Mouse (Mus musculus): ENCODE data around the gene Rps4x.

Rps4x gene

DNA sequence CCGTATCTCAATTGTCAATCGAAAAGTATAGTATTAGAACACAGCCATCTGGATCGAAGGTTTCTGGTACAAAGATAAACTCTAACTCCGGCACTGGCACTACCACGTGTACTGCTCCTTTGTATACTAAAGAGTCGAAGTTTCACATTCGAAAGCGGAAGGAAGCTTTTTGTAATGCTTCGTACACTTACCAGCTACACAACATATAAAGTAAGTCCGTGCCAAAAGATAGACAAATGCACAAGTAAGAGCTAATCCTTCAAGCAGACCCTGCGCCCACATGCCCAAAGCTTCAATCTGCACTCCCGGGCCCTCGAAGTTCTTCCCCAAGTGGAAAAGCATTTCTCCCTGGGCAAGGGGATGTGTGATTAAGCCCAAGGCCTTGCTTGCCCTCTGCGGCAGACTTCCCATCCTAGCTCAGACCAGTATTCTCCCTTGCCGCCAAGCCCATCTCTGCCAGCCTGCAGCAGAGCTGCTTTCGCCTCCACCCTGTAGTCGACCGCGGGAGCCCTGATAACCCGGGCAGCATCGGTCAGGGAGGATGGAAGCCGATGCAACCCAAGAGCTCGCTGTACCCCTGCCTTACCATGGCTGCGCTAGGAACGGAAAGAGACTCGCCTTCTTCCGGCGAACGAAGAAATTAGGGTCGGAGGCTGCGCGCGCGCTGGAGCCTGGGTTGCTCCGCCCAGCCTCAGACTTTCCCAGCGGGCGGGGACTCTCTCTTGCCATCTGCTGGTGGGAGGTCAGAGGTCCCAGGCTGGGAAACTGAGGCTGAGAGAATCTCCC lies at the start of gene Rps4x:
Rps4x (minus strand) TSS at position 683 of the 786 bp plus-strand sequence.
- DNase-seq, result peak; percentile 73

DNA sequence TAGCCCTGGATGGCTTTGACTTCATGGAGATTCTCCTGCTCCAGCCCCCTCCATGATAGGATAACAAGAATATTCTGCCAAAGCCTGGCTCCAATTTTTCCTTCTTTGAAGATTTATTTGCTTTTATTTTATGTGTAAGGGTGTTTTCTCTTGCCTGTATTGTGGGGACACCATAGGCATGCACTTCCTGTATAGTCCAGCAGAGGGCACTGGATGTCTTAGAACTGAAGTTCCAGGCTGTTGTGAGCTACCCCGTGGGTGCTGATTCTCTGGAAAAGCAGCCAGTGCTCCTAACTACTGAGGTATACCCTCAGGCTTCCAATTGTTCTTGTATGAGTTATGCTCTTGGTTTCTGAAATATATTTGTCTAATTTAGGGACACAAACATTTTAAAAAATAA lies 29.9 kb upstream of the Rps4x start:
- DNase-seq, result peak; percentile 22

DNA sequence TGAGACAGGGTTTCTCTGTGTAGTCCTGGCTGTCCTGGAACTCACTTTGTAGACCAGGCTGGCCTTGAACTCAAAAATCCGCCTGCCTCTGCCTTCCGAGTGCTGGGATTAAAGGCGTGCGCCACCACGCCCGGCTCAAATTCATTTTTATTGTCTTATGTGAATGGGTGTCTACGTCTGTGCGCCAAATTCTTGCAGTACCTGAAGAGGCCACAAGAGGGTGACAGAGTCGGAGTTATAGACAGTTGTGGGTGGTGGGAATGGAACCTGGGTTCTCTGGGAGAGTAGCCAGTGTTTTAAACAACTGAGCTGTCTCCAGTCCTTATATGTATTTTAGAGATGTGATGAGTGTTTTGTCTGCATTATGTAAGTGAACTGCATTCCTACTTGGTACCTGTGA lies 26.2 kb upstream of the Rps4x start:
- peak; percentile 6 for DNase-seq

DNA sequence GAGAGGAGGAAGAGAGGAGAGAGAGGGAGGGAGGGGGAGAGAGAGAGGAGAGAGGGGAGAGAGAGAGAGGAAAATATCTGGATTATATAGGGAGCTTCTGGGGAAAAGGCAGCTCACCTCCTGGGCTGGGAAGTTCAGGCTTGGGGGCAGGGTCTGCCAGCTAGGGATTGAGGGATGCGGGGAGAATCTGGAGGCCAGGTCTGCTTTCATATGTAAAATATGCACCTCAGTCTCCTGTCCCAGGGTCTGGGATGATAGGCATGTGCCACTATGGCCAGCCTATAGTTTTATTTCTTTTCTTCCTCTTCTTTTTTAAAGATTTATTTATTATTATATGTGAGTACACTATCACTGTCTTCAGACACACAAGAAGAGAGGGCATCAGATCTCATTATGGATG lies 1.6 kb upstream of the Rps4x start:
- no peak for DNase-seq

DNA sequence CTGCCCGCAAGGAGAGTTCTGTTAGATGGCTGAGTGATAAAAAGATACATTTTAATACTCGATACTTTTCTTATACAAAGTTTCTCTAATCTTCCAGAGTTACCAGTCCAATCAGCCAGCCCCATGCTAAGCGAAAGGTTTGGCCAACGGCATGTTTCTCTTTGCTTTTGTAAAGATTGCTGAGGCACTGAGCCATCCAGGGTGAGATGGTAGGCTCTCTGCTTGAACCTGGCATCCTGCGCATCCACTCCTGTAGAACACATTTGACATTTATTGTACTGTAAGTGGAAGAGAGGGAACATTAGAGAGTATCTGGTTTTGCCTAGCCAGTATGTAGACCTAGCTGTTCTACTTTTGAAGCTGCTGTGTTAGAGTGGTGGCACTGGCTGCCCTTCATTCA lies 387 bp upstream of the Rps4x start:
- no peak for DNase-seq

DNA sequence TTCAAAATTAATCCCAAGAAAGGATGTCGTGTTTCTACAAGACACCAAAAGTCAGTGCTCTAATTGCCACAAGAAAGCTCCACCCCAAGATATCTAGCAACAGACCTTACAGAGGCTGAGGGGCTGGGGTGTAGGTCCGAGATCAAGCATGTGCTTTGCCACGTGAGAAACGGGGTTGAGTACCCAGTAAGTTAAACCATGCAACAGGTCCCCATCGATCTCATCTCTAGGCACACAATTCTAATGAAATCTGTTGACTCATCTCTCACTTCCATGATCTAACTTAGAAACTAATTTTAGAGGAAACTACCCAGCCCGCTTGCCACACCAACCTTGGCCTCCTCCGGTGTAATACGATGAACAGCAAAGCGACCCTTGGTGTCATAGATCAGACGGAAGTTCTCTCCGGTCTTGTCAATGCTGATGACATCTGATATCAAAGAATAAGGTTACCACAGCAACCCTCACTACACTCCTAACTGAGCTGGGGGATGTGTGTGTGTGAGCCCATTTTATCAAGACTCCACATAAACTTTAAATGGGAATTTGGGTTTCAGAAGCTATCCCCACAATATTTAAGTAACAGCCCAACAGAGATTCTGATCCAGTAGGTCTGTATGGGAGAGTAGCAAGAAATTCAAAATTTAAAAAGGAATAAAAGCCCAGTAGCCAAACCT lies 2.0 kb downstream of the Rps4x start:
- DNase-seq, result no peak

DNA sequence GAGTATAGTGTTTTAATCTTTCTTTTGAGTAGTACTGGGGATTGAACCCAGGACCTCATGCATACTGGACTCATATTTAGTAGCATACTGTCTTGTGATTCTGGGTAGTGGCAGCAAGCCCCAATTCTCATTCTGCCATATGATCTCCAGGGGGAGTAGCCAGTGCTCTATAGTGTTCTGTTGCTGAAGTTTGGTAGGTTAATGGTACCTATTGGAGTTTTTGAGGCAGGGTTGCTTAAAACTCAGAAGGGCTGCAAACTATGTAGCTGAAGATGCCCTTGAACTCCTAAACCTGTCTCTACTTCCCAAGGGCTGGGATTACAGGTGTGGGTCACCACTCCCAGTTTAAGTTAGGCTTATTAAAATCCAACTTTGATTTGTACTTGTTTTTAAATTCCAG lies 6.6 kb downstream of the Rps4x start:
- no peak for DNase-seq

DNA sequence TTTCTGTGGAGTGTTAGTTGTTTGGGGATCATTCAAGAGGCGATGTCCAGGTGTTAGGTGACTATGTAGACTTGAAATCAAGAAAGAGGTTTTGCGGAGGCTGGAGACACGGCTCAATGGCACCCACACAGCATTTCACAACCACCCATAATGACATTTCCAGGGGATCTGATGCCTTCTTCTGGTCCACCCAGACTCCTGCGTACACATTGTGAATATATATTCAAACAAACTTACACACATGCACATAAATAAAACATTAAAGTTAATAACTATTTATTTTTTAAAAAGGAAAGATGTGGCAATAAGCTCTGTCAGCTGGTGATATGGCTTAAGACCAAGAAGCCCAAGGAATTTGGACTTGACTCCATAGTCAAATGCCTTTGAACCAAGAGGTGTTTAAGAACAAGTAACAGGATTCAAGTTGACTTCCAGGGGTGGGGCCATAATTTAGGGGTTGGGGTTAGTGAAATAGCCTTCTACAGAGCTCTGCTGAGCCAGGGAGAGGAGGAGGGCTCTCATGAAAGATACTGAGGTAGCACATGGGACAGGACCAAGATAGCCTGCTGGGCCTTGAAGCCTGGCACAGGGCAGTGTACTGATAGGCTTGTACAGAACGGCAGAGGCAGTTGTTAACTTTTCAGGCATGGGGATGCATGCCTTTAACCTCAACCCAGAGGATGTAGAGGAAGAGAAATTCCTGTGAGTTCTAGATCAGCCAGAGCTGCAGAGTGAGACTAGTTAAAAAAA lies 13.5 kb downstream of the Rps4x start:
- DNase-seq, result no peak

DNA sequence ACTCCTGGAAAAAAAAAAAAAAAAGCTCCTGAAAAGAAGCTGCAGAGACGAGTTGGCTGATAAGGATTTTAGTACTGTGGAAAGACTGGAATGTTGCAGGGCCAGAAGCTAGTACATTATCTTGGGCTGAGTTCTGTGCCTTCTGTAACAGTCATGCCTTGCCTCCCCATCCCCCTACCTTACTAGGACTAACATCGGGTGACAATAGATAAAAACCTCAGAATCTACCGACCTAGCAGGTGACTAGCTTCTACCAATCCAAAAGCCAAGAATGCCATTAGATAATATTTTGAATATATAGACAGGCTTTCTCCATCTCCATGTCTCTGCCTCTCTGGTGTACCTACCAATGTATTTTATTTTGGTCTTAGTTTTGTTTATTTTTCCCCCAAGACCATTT lies 18.3 kb downstream of the Rps4x start:
- DNase-seq, result no peak

DNA sequence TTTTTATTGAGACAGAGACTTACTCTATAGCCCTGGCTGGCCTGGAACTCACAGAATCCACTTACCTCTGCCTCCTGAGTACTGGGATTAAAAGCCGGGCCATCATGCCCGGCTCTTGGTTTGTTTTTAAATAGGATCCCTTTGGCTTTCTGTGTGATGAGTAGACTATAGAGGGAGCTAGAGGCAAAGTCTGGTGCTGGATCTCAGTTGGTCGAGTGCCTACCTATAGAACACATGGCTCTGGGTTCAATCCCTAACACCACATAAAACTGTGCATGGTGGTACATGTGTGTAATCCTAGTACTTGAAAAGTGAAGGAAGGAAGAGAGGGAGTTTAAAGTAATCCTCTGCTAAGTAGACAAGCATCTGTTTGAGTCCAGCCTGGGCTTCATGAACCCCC lies 19.1 kb downstream of the Rps4x start:
- DNase-seq, result no peak

DNA sequence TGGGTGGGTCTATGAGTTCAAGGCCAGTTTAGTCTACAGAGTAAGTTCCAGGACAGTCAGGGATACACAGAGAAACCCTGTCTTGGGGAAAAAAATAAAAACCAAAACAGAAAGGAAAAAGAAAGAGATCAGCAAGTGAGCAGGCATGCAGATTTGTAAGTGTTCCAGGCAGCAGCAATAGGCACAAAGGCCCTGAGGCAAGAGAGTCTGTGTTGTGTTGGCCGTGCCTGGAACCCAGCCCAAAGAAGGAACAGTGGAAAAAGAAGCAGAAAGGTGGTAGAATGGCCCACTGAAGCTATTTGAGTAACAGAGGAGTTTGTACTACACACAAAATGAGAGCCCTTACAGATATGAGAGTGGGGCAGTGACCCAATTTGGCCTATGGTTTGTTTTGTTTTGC lies 19.5 kb downstream of the Rps4x start:
- DNase-seq, result no peak

DNA sequence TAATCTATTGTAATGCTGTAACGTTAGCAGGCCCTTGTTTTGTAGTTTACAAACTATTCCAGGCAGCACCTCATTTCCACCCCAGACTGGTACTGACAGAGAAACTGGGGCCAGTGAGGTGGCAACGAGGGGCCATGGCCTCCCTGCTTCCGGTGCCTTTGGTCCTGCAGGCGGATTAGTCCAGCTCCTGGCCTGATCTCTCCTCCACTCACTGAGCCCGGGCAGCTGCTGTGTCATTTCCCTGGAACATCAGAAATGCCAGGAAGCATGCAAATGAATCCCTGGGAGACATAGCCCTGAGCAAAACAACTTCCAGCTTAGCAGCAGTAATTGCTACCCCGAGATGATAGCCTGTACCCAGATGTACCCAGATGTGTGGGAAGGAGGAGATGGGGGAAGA lies 22.2 kb downstream of the Rps4x start:
- DNase-seq, result no peak

DNA sequence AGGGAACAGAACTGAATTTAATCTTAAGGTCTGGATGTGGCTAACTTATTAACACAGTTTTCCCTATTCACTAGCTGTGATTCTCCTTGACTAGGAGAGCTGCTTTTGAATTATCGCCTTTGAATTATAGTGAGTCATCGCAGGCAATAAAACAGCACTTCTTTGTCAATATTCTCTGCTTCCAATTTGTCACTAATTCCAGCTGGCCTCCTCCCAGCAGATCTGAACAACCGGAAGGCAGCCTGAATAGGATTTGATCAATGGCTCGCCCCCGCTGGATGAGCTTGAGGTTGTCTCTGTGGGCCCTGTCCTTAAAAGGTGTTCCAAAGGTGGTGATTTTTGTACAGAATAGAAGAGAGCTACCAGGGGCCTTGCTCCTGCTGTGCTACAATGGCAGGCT lies 22.7 kb downstream of the Rps4x start:
- no peak for DNase-seq

DNA sequence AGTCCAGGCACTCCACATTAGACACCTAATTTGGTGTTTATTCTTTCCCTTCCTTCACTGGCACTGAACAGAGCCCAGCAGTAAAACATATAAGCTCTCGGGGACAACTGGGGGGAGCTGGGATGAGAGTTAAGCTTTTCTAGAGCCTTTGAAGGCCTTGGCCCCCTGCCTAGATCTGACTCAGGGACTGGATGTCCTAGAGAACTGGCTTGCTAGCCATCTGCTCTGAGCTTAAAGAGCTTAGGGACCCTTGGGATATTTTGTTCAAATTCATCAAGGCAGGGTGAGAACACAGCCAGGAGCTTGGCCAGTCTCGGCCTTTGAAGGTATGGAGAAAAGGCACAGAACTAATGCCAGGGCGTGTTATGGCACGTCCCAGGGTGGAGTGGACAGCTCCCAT lies 25.7 kb downstream of the Rps4x start:
- no peak for DNase-seq

DNA sequence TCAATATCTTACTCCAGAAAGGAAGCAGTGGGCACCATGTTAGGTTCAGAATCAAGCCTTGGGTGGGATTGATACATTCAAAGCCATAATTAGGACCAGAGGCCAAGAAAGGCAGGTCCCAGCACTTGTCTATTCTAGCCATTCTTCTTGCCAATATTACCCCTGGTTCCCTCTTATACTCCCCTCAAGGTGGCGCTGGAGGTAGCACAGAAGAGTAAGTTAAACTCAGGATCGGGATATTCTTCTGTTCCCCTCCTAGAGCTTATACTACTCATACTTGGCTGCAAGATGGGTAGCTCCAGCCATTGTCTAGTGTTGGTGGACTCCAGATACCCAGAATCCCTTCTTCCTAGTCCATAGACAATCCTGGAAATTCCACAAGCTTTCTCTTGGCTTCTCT lies 26.1 kb downstream of the Rps4x start:
- no peak for DNase-seq

DNA sequence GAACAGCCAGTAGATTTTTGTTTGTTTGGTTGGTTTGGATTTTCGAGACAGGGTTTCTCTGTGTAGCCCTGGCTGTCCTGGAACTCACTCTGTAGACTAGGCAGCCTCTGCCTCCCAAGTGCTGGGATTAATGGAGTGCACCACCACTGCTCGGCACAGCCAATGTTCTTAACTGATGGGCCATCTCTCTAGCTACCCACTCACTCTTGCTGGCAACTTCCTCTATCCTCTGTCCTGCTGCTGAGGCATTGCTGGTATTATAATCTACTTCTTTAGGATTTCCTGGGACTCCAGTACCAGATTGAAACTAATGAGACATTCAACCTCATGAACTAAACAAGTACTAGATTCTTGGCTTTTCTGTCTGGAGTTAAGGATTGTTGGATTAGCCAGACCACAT lies 28.7 kb downstream of the Rps4x start:
- DNase-seq, result no peak

DNA sequence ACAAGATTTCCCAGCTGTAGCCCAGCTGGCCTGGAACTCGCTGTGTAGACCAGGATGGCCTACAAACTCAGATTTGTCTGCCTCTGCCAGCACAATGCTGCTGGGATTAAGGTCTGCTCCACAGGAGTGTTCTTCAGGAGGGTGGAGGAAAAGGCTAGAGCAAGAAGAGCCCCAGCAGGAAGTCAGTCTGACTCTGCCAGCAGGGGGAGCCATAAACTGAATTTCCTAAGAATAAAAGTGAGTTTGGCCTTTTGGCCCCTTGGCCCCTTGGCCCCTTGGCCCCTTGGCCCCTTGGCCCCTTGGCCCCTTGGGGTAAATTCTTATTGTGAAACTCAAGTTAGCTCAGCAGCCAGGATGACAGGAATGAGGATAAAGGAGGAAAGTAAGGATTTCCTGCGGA lies 29.4 kb downstream of the Rps4x start:
- peak; percentile 27 for DNase-seq

DNA sequence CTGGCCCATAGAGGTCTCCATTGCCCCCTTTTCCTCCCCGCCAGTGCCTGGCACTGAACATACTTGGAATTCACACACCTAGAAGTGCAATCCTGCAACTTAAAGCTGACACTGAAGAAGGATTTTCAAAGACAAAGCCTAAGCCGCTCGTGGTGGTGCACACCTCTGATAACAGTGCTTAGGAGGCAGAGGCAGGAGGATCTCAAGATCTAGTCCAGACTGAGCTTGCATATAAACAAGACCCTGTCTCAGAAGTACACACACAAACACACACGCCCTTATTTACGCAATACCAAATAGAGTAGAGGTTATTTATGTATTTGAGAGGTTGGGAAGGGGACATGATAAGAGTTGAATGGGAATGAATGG lies 31.8 kb downstream of the Rps4x start:
- DNase-seq, result no peak

DNA sequence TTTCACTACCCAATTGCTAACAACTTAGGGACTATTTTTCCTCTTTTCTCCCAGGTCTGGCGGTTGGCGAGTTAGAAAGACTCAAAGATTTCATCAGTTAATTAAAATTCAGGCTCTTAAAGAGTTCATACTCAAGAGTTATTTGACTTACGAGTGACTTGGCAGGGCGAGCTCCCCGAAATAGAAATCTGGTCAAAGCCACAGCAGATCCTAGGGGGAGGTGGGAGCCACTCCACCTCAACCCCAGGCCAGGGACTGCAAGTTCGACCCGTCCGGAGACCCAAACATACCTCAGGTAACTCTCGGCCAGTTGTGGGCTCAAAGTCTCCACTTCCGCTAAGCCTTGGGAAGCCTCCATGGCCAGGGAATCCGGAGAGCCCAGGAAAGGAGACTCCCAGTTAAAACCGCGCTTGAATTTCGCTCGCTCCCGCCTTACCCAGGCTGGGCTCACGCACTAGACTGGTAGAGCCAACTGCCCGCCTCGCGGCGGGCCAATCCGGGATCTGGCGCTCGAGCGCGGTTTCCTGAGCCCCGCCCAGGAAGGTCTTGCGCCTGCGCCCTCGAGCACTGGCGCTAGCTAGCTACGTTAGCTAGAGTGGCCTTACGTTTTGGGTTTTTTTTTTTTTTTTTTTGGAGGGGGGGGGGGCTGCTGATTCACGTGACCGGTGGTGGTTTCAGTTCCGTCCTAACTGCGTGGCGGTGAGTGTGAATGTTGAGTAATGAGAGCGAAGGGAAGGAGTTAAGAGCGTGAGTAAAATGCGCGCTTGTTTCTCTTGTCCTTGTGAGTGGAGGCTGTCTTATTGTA lies 32.4 kb downstream of the Rps4x start, which contains the start of gene Ercc6l:
Ercc6l (minus strand) TSS at position 474 of the 805 bp plus-strand sequence.
- DNase-seq, result peak; percentile 91

DNA sequence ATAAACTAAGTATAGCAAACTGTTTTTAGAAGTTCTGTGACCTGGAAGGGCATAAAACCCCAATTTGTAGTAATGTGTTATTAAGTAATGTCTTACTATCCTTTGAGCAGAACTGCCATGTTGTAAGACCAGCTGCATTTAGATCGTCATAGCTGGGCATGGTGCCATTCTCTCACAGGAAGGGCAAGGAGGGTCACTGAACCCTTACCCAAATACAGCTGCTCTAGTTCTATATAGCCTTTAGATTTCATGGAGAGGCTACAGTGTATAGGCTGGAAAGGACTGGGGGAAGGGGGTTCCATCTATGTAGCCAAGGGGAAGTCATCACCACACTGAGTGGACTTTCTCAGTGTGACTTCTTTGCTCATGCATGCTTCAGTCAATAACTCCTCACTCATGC lies 48.0 kb downstream of the Rps4x start:
- no peak for DNase-seq

Data from kidney, adult 11 months (tissue).